Mouse (Mus musculus) stomach, postnatal 0 days (tissue): ENCODE measurements around the gene Spdye4a. TPM values are rescaled to one million over a fixed set of nuclear protein-coding genes. Genes with fewer than 3 reads are reported as not detected.

Experiments
- ATAC-seq: fragments of 200-750 bp; cut with Nextera tagmentation; 2 replicates; pipeline ENCODE4 v1.8.0; 2017; ENCODE audit not compliant: low FRiP score, low TSS enrichment
- DNase-seq: peaks from one replicate; pipeline ENCODE4 v3.0.0-alpha.2; 2016; ENCODE audit warnings: low spot score
- H3K27ac ChIP-seq: fragments of 300-500 bp; sonication (generic); replicated peaks from 2 replicates; pipeline ENCODE4 v1.5.1; 2014; ENCODE audit warnings: mild to moderate bottlenecking, control low read depth
- H3K27me3 ChIP-seq: fragments of 300-500 bp; sonication (generic); 2 replicates; pipeline ENCODE4 v1.6.1; 2014; ENCODE audit warnings: low read length; ENCODE audit not compliant: control insufficient read depth, insufficient read depth
- H3K36me3 ChIP-seq: fragments of 300-500 bp; sonication (generic); 2 replicates; pipeline ENCODE4 v1.6.1; 2014; ENCODE audit warnings: low read length, mixed read lengths; ENCODE audit not compliant: control insufficient read depth, insufficient read depth
- H3K4me1 ChIP-seq: fragments of 300-500 bp; sonication (generic); replicated peaks from 2 replicates; pipeline ENCODE4 v1.6.1; 2014; ENCODE audit warnings: antibody characterized with exemption; ENCODE audit not compliant: control insufficient read depth, insufficient read depth
- H3K4me2 ChIP-seq: fragments of 300-500 bp; sonication (generic); replicated peaks from 2 replicates; pipeline ENCODE4 v1.6.1; 2014; ENCODE audit warnings: low read depth, mild to moderate bottlenecking, control low read depth, moderate library complexity
- H3K4me3 ChIP-seq: fragments of 300-500 bp; sonication (generic); 2 replicates; pipeline ENCODE4 v1.5.1; 2014; ENCODE audit warnings: low read depth, low read length, control low read depth
- H3K9ac ChIP-seq: fragments of 300-500 bp; sonication (generic); 2 replicates; pipeline ENCODE4 v1.6.1; 2014; ENCODE audit warnings: mild to moderate bottlenecking, low read length, control low read depth, mixed read lengths
- H3K9me3 ChIP-seq: fragments of 300-500 bp; sonication (generic); 2 replicates; pipeline ENCODE4 v1.6.1; 2016; ENCODE audit warnings: low read length; ENCODE audit not compliant: control insufficient read depth
- CTCF ChIP-seq: IDR thresholded peaks from 2 replicates; pipeline ENCODE4 v1.5.1; 2016; ENCODE audit warnings: antibody characterized with exemption, low read depth, mild to moderate bottlenecking, moderate library complexity
- EP300 ChIP-seq: optimal IDR thresholded peaks from 2 replicates; pipeline ENCODE3; 2016; ENCODE audit warnings: antibody characterized with exemption
- WGBS: fragments of 180-500 bp; shearing (Covaris S2); extraction: QIAGEN DNeasy Blood & Tissue Kit; methylation state at CpG from one replicate; pipeline ENCODE4 v1.1.7; 2014; 5-methylcytosine and 5-hydroxymethylcytosine counted together
- polyA plus RNA-seq: library from polyadenylated mRNA; unstranded; fragments of >200 nt; fragmentation: Nextera tagmentation; extraction: Ambion mirVana; gene quantifications from 2 replicates; pipeline ENCODE4 v1.2.1, GENCODE M21; 2015

The Spdye4a gene
- polyA plus RNA-seq, 1 experiment from 2014 or later = not detected

GRCm38 (mm10) chr5:143255802-143256201, 29.1 kb upstream of the Spdye4a start:
- 96% methylated on average over 5 of the region's 5 CpGs for WGBS
- DNase-seq (no peak), ATAC-seq (no peak)
- peaks cover 5% of the 10 kb centered on the region for H3K9me3 ChIP-seq
- no peak overlapping the region for H3K4me2 ChIP-seq
- no peak overlapping the region for H3K27ac ChIP-seq
- no peaks in the 10 kb centered on the region for H3K4me1 ChIP-seq
- no peak overlapping the region for H3K4me3 ChIP-seq
- no peak overlapping the region for H3K9ac ChIP-seq
- H3K27me3 ChIP-seq = peaks cover 14% of the 10 kb centered on the region
- H3K36me3 ChIP-seq = peaks cover 12% of the 10 kb centered on the region
- no peak for TF ChIP-seq EP300
- TF ChIP-seq CTCF = no peak

GRCm38 (mm10) chr5:143255131-143255519, 28.4 kb upstream of the Spdye4a start:
- Histone ChIP-seq H3K4me2 (no peak overlapping the region), H3K9ac (no peak overlapping the region), H3K36me3 (peaks cover 12% of the 10 kb centered on the region), H3K9me3 (peaks cover 5% of the 10 kb centered on the region), H3K4me1 (no peaks in the 10 kb centered on the region), H3K4me3 (no peak overlapping the region), H3K27ac (no peak overlapping the region), H3K27me3 (peaks cover 14% of the 10 kb centered on the region)
- DNase-seq = no peak
- WGBS = 65% methylated on average over 23 of the region's 24 CpGs
- TF ChIP-seq CTCF (no peak), EP300 (no peak)
- ATAC-seq = no peak

GRCm38 (mm10) chr5:143254487-143255130, 27.9 kb upstream of the Spdye4a start:
- Histone ChIP-seq H3K9ac (no peak overlapping the region), H3K27ac (no peak overlapping the region), H3K4me3 (peak overlapping the region; percentile 35; the same call in 1 of the 2 replicates), H3K4me1 (no peaks in the 10 kb centered on the region), H3K4me2 (no peak overlapping the region), H3K9me3 (peaks cover 5% of the 10 kb centered on the region), H3K36me3 (peaks cover 12% of the 10 kb centered on the region), H3K27me3 (peaks cover 14% of the 10 kb centered on the region)
- no peak for ATAC-seq
- TF ChIP-seq EP300 (no peak), CTCF (no peak)
- WGBS = 55% methylated on average over 57 of the region's 66 CpGs
- DNase-seq = no peak

- Histone ChIP-seq H3K4me2 (peak overlapping the region; percentile 57), H3K9ac (no peak overlapping the region), H3K4me1 (no peaks in the 10 kb centered on the region), H3K9me3 (peaks cover 5% of the 10 kb centered on the region), H3K36me3 (peaks cover 12% of the 10 kb centered on the region), H3K27ac (no peak overlapping the region), H3K27me3 (peaks cover 14% of the 10 kb centered on the region), H3K4me3 (peak overlapping the region; percentile 35)
- TF ChIP-seq EP300 (no peak), CTCF (no peak)
- no peak for ATAC-seq
- WGBS = 21% methylated on average over 80 of the region's 81 CpGs
- DNase-seq = no peak
Observed at GRCm38 (mm10) chr5:143253881-143254486, 27.3 kb upstream of the Spdye4a start.

GRCm38 (mm10) chr5:143253186-143253880, 26.6 kb upstream of the Spdye4a start:
- TF ChIP-seq CTCF (no peak), EP300 (no peak)
- peaks cover 12% of the 10 kb centered on the region for H3K36me3 ChIP-seq

GRCm38 (mm10) chr5:143252791-143253185, 26.1 kb upstream of the Spdye4a start:
- no peak overlapping the region for H3K9ac ChIP-seq
- H3K9me3 ChIP-seq = peaks cover 5% of the 10 kb centered on the region
- H3K4me3 ChIP-seq = no peak overlapping the region
- H3K27ac ChIP-seq = no peak overlapping the region
- TF ChIP-seq EP300 (no peak), CTCF (no peak)
- DNase-seq = no peak
- H3K4me1 ChIP-seq = no peaks in the 10 kb centered on the region
- H3K27me3 ChIP-seq = peaks cover 14% of the 10 kb centered on the region
- 69% methylated on average over 17 of the region's 18 CpGs for WGBS
- no peak overlapping the region for H3K4me2 ChIP-seq
- ATAC-seq = no peak
- peaks cover 12% of the 10 kb centered on the region for H3K36me3 ChIP-seq

More at GRCm38 (mm10) chr5:143253186-143253880, 26.6 kb upstream of the Spdye4a start:
- H3K4me3 ChIP-seq = peak overlapping the region; percentile 35
- peaks cover 14% of the 10 kb centered on the region for H3K27me3 ChIP-seq
- no peak overlapping the region for H3K9ac ChIP-seq
- no peak overlapping the region for H3K27ac ChIP-seq
- 22% methylated on average over 90 of the region's 103 CpGs for WGBS
- ATAC-seq = no peak
- no peaks in the 10 kb centered on the region for H3K4me1 ChIP-seq
- H3K4me2 ChIP-seq = peak overlapping the region; percentile 57
- DNase-seq = no peak
- H3K9me3 ChIP-seq = peaks cover 5% of the 10 kb centered on the region
